Mouse (Mus musculus) erythroblast, adult 5-6 weeks (primary cell): Measurements from ENCODE around the gene Srpk1. TPM values are rescaled to one million over a fixed set of nuclear protein-coding genes. Genes with fewer than 3 reads are reported as not detected.
A peak's percentile ranks its signal among the peaks of the same experiment; 100 is the strongest.

Source experiments
- ATAC-seq: replicated peaks from 2 replicates; pipeline ENCODE4 v1.8.0; 2016; ENCODE audit warnings: moderate number of reproducible peaks, mild to moderate bottlenecking, moderate TSS enrichment, inconsistent platforms; ENCODE audit not compliant: poor library complexity, low FRiP score, severe bottlenecking
- total RNA-seq, 2 experiments: library from RNA; stranded (forward) in 1 of 2; stranded (reverse) in 1 of 2; fragments of 150-400 nt in 1 of 2; fragments of 200-764, 138-1000 nt in 1 of 2; gene quantifications; 2 replicates each; pipeline versions ENCODE4 v1.2.3 to v1.2.4; 2015 to 2017; ENCODE audit warnings: low replicate concordance in 2 of 2

The Srpk1 gene
- 13.6 and 43.2 TPM in 2 replicates for total RNA-seq (2015; ENCODE audit: low replicate concordance)
- total RNA-seq (2017; ENCODE audit: low replicate concordance) = 22.6 and 43.2 TPM in 2 replicates

- peak; percentile 90 for ATAC-seq
These were observed at the start of gene Srpk1 for GRCm38 (mm10) chr17:28622300-28622759. Gene Srpk1 (minus strand): TSS chr17:28622709.

GRCm38 (mm10) chr17:28659564-28659963 is 37.1 kb upstream of the Srpk1 start:
- ATAC-seq = no peak

GRCm38 (mm10) chr17:28657936-28658335 is 35.4 kb upstream of the Srpk1 start:
- no peak for ATAC-seq

- no peak for ATAC-seq
These were observed 27.8 kb upstream of the Srpk1 start for GRCm38 (mm10) chr17:28650268-28650667.

- ATAC-seq = no peak
These were observed 26.3 kb upstream of the Srpk1 start for GRCm38 (mm10) chr17:28648607-28649370.

- ATAC-seq = no peak
These were observed 23.7 kb upstream of the Srpk1 start for GRCm38 (mm10) chr17:28646221-28646620.

- no peak for ATAC-seq
These were observed 21.6 kb upstream of the Srpk1 start for GRCm38 (mm10) chr17:28644112-28644511.

- ATAC-seq = no peak
These were observed 21.2 kb upstream of the Srpk1 start for GRCm38 (mm10) chr17:28643697-28644096.

GRCm38 (mm10) chr17:28640113-28640512 is 17.6 kb upstream of the Srpk1 start:
- ATAC-seq = no peak

- no peak for ATAC-seq
These were observed 15.5 kb upstream of the Srpk1 start for GRCm38 (mm10) chr17:28637711-28638690.

- no peak for ATAC-seq
These were observed 13.3 kb upstream of the Srpk1 start for GRCm38 (mm10) chr17:28635842-28636241.

GRCm38 (mm10) chr17:28629125-28629524 is 6.6 kb upstream of the Srpk1 start:
- ATAC-seq = no peak

GRCm38 (mm10) chr17:28628248-28629124 is 6.0 kb upstream of the Srpk1 start:
- no peak for ATAC-seq

GRCm38 (mm10) chr17:28626937-28627336 is 4.4 kb upstream of the Srpk1 start:
- ATAC-seq = no peak

GRCm38 (mm10) chr17:28625327-28625726 is 2.8 kb upstream of the Srpk1 start:
- no peak for ATAC-seq

GRCm38 (mm10) chr17:28624841-28625240 is 2.3 kb upstream of the Srpk1 start:
- ATAC-seq = no peak

- peak; percentile 44 for ATAC-seq
These were observed 869 bp downstream of the Srpk1 start for GRCm38 (mm10) chr17:28621381-28622299.

- no peak for ATAC-seq
These were observed 3.7 kb downstream of the Srpk1 start for GRCm38 (mm10) chr17:28618775-28619174.
